Mouse (Mus musculus) MN1 (cell line): ENCODE measurements around the gene Glud1.

Source experiments
- DNase-seq: peaks from one replicate; pipeline ENCODE4 v3.0.0-alpha.2; 2016; ENCODE audit warnings: low spot score

Gene Glud1

DNA sequence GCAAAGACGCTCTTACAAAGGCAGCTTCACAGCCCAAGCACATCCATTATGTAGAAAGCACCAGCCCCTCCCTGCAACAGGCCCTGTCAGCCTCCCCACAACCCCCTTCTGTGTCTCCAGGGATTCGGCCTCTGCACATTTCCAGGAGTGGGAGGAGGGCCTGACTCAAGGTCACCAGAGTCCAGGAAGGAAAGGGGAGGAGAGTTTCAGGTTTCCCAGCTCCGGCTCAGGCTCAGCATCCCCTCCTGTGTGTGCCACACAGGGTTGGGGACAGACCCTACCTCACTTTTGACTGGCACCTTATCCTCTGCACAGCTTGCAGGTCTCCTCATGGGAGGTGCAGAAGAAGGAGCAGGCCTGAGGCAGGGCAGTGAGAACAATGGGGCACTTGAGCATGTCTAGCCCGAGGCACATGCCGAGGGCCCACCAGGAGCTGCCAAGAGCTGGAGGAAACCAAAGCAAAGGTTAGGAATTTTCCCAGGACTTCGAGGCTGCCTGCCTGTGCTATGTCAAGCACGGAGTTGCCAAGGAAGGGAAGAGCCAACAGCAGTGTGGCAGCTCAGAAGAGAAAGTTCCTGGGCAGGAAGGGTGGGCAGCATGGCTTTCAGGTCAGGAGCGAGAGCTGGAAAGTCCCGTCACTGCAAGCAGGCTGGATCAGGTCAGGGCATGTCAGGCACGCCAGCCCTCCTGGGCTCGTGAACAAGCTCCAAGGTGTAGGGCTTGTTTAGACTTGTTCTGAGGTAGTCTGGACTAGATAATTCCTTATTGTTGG lies 68.2 kb downstream of the Glud1 start:
- peak; percentile 72 for DNase-seq

DNA sequence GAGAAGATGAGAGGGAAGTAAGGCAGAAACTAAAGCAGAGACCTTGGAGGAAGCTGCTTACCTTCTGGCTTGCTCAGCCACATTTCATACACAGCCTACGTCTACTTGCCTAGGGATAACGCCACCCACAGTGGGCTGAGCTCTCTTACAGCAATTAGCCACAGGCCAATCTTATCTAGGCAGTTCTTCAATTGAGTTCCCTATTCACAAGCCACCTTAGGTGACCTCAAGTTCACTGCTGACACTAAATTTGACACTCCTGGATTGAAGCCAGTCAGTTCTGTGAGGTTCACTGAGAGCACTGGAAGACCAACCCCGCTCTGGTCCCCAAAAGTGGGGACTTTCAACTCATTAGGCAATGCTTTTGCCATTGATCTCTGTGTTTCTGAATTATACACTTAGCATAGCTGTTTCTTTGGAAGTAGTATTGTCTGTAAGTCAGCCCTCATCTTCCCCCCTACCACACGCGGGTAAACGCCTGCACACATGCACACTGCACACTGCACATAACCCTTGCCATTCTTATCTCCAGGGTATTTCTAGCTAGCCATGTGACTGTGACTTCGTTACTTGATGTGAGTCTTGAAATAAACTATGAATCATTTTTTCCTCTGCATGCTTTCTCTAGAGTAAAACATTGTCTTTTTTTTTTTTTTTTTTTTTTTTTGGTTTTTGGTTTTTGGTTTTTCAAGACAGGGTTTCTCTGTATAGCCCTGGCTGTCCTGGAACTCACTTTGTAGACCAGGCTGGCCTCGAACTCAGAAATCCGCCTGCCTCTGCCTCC lies 72.6 kb downstream of the Glud1 start:
- DNase-seq: no peak

DNA sequence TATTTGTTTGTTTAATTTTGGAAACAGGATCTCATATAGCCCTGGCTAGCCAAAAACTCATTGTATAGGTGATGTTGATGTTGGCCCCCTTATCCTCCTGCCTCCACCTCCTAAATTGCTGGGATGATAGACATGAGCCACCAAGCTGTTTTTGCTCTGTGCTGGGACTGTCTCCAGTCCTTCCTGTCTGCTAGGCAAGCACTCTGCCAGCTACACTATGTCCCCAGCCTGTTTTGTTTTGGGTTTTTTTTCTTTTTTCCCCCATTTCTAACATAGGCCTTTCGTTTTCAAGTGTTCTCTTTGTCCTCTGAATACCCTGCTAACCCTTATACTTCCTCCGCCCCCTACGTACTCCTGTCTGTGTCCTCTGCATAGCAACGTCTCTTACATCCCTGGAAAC lies 82.8 kb downstream of the Glud1 start:
- DNase-seq: no peak
